Mouse (Mus musculus) hindbrain, embryonic 10.5 days (tissue): ENCODE measurements around the gene Unc79. TPM values are rescaled to one million over a fixed set of nuclear protein-coding genes. Genes with fewer than 3 reads are reported as not detected.
A peak's percentile ranks its signal among the peaks of the same experiment; 100 is the strongest.

Experiments used
- DNase-seq: peaks from one replicate; pipeline ENCODE4 v3.0.0-alpha.2; 2017; ENCODE audit warnings: low spot score
- H3K27ac ChIP-seq: fragments of 300-500 bp; sonication (generic); 2 replicates; pipeline ENCODE4 v1.5.1; 2016; ENCODE audit warnings: mild to moderate bottlenecking, moderate library complexity
- H3K27me3 ChIP-seq: fragments of 300-500 bp; sonication (generic); 2 replicates; pipeline ENCODE4 v1.6.1; 2016; ENCODE audit warnings: mild to moderate bottlenecking; ENCODE audit not compliant: poor library complexity, insufficient read depth, severe bottlenecking
- H3K36me3 ChIP-seq: fragments of 300-500 bp; sonication (generic); 2 replicates; pipeline ENCODE4 v1.6.1; 2016; ENCODE audit warnings: mild to moderate bottlenecking, moderate library complexity
- H3K4me1 ChIP-seq: fragments of 300-500 bp; sonication (generic); replicated peaks from 2 replicates; pipeline ENCODE4 v1.6.1; 2016; ENCODE audit warnings: mild to moderate bottlenecking
- H3K4me3 ChIP-seq: fragments of 300-500 bp; sonication (generic); 2 replicates; pipeline ENCODE4 v1.5.1; 2016; ENCODE audit warnings: mild to moderate bottlenecking, moderate library complexity
- H3K9me3 ChIP-seq: fragments of 300-500 bp; sonication (generic); 2 replicates; pipeline ENCODE4 v1.6.1; 2016; ENCODE audit warnings: mild to moderate bottlenecking, moderate library complexity
- WGBS: fragments of 180-500 bp; shearing (Covaris S2); methylation state at CpG from one replicate; pipeline ENCODE4 v1.1.7; 2016; 5-methylcytosine and 5-hydroxymethylcytosine counted together
- polyA plus RNA-seq: library from polyadenylated mRNA; unstranded; fragments of >200 nt; fragmentation: Nextera tagmentation; extraction: Ambion mirVana; gene quantifications from 2 replicates; pipeline ENCODE4 v1.2.1, GENCODE M21; 2016

Gene Unc79
- polyA plus RNA-seq, 1 experiment from 2014 or later = 1.6 TPM

DNA sequence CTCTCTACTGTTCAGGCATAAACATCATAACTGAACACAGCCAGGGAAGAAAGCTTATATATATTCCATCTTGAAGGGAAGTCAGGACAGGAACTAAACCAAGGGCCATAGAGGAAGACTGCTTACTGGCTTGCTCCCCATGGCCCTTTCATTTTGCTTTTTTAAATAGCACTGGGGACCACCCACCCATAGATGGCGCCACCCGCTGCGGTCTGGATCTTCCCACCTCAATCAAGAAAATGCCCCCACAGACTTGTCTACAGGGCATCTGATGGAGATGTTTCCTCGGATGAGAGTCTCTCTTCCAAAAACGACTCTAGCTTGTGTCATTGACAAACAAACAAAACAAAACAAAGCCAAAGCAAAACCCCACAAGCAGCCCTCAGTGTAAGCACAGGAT, 151.4 kb downstream of the Unc79 start:
- no peaks in the 10 kb centered on the region for H3K36me3 ChIP-seq
- WGBS = 62% methylated on average over 5 of the region's 5 CpGs
- peak; percentile 16 for DNase-seq
- H3K27ac ChIP-seq = no peak overlapping the region
- no peaks in the 10 kb centered on the region for H3K27me3 ChIP-seq
- no peaks in the 10 kb centered on the region for H3K9me3 ChIP-seq
- H3K4me1 ChIP-seq = peaks cover 6% of the 10 kb centered on the region; the same call in 1 of the 2 replicates
- no peak overlapping the region for H3K4me3 ChIP-seq

DNA sequence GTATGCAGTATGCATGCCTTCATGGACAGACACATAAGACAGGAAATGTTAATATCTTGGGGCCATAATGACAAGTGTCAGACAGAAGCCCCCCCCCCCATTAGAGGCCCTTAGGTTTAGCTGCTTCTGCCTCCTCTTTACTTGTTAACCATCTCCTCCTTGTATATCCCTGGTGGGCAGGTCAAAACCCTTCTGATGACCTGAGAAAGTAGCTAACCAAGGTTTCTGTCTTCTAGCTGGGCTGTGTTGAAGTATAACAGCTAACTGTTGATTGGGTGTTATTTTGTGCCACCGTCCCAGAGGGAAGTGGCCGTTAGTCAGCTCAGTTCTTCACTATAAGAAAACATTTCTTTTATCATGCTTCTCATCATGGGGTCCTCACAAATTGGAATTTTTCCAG, 154.4 kb downstream of the Unc79 start:
- H3K9me3 ChIP-seq = no peaks in the 10 kb centered on the region
- H3K27me3 ChIP-seq = no peaks in the 10 kb centered on the region
- H3K27ac ChIP-seq = no peak overlapping the region
- H3K4me1 ChIP-seq = peaks cover 6% of the 10 kb centered on the region; the same call in 1 of the 2 replicates
- no peaks in the 10 kb centered on the region for H3K36me3 ChIP-seq
- 77% methylated on average over 2 of the region's 2 CpGs for WGBS
- no peak for DNase-seq
- H3K4me3 ChIP-seq = no peak overlapping the region

DNA sequence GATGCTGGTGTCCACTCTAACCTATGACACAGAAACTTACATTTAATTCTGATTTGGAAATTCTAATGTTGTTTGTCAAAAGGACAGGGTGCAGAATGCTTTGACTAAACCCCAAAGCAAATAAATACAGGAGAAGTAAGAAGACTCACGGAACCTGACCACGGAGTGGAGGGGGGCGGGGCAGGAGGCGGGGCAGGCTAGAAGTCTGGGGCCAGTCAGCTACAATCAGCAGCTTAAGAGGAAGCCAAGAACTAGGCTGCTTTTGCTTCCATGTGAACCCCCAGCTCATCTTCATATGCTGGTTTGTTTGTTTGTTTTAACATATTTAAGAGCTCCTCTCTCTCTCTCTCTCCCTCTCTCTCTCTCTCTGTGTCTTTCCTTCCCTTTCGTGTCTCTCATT, 154.9 kb downstream of the Unc79 start:
- Histone ChIP-seq H3K4me1 (peaks cover 6% of the 10 kb centered on the region; the same call in 1 of the 2 replicates), H3K9me3 (no peaks in the 10 kb centered on the region), H3K4me3 (no peak overlapping the region), H3K27ac (no peak overlapping the region), H3K27me3 (no peaks in the 10 kb centered on the region), H3K36me3 (no peaks in the 10 kb centered on the region)
- no peak for DNase-seq
- WGBS = 26% methylated on average over 5 of the region's 5 CpGs

- H3K27me3 ChIP-seq = no peaks in the 10 kb centered on the region; the same call in 1 of the 2 replicates
- H3K36me3 ChIP-seq = no peaks in the 10 kb centered on the region
- H3K27ac ChIP-seq = no peak overlapping the region
- WGBS = 92% methylated on average over 7 of the region's 7 CpGs
- no peak overlapping the region for H3K4me3 ChIP-seq
- no peaks in the 10 kb centered on the region for H3K9me3 ChIP-seq
- H3K4me1 ChIP-seq = no peaks in the 10 kb centered on the region
- no peak for DNase-seq
These were observed 160.6 kb downstream of the Unc79 start for GRCm38 (mm10) chr12:103109301-103109700.

DNA sequence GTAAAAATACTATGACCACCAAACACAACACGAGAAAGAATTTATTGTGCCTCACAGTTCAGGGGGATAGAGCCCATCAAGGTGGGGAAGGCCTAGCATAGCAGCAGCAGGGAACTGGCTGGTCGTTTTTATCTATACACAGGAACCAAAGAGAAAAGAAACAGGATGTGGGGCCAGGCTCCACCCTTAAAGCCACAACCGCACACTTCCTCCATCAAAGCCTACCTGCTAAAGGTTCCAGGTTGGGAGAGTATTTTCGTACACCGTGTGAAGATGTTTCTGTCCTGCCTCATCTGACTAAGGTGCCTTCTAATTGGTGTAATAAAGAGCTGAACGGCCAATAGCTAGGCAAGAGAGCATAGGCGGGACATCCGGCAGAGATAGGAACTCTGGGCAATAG, 168.0 kb downstream of the Unc79 start:
- Histone ChIP-seq H3K9me3 (no peaks in the 10 kb centered on the region), H3K27me3 (no peaks in the 10 kb centered on the region), H3K4me3 (no peak overlapping the region), H3K36me3 (no peaks in the 10 kb centered on the region), H3K27ac (no peak overlapping the region), H3K4me1 (peaks cover 9% of the 10 kb centered on the region)
- 87% methylated on average over 8 of the region's 8 CpGs for WGBS
- DNase-seq = no peak

DNA sequence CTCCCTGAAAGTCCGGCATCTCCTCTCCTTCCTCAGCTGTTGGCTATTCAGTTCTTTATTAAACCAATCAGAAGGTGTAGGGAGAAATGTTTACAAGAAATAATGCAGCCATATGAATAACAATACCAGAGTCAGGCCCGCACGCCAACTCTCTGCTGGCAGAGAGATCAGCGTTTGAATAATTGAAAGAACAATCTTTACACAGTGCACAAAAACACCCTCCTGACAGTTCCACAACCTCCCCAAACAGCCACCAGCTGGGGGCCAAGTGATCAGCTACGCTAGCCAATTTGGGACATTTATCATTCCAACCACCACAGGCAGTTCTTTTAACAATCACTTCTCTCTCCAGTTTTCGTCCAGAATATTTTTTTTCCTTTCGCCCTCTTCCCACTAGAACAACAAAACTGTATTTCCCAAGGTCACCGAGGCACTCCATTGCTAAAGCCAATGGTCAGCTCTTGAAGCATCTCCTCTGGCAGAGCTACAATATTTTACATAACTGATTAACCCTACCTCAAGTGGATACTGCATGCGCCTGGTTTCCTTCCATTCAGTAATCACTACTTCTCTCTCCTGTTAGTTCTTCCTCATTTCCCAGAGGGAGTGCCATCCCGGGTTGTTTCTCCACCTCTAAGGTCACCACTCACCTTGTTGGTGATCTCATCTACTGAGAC, 169.0 kb downstream of the Unc79 start:
- H3K9me3 ChIP-seq = no peaks in the 10 kb centered on the region
- no peak for DNase-seq
- no peak overlapping the region for H3K4me3 ChIP-seq
- WGBS = 73% methylated on average over 10 of the region's 10 CpGs
- H3K4me1 ChIP-seq = peaks cover 9% of the 10 kb centered on the region
- H3K27me3 ChIP-seq = no peaks in the 10 kb centered on the region; the same call in 1 of the 2 replicates
- H3K27ac ChIP-seq = no peak overlapping the region
- H3K36me3 ChIP-seq = no peaks in the 10 kb centered on the region

GRCm38 (mm10) chr12:103121928-103122327, 173.3 kb downstream of the Unc79 start:
- H3K4me1 ChIP-seq = peaks cover 5% of the 10 kb centered on the region
- no peak overlapping the region for H3K27ac ChIP-seq
- no peaks in the 10 kb centered on the region for H3K36me3 ChIP-seq
- no peak overlapping the region for H3K4me3 ChIP-seq
- 85% methylated on average over 5 of the region's 5 CpGs for WGBS
- no peak for DNase-seq
- H3K9me3 ChIP-seq = no peaks in the 10 kb centered on the region
- H3K27me3 ChIP-seq = no peaks in the 10 kb centered on the region; the same call in 1 of the 2 replicates

DNA sequence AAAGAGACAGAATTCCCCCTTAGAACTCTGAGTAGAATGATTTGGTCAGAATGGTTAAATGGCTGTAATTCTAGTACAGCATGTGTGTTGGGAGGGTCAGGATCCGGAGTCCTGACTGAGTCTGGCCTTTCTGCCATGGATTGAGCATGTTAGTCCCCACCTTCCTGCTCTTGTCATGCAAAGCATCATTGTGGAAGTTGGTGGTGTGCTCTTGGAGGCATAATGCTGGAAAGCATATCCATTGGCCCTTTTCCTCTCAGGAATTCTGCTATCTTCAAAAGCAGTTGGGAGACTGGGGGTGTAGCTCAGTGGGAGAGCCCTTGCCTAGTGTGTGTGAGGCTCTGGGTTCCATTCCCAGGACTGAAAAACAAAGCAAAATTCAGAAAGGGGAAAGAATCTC, 175.2 kb downstream of the Unc79 start:
- H3K4me3 ChIP-seq = no peak overlapping the region
- 43% methylated on average over 1 of the region's 1 CpGs for WGBS

DNA sequence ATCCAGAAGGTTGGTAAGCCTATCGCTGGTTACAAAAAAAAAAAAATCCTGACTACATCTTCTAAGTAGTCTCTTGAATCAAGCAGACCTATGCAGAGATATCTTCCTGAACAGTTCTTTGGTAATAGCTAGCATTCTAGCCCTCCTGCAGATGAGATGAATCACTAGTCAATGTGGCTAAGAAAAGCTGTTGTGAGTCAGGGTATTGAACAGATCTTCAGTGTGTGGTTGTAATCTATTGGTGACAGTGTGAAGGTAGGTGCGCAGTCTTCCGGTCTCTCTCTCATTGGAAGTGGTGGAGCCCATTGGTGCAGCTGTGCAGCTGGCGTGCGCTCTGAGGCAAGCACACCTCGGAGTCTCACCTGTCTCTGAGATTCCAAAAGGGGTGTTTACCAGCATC, 180.3 kb downstream of the Unc79 start:
- WGBS = 94% methylated on average over 6 of the region's 6 CpGs
- Histone ChIP-seq H3K27ac (no peak overlapping the region), H3K36me3 (no peaks in the 10 kb centered on the region), H3K4me3 (no peak overlapping the region), H3K27me3 (no peaks in the 10 kb centered on the region), H3K4me1 (peaks cover 2% of the 10 kb centered on the region), H3K9me3 (no peaks in the 10 kb centered on the region)
- no peak for DNase-seq

More for the DNA sequence above, 175.2 kb downstream of the Unc79 start:
- Histone ChIP-seq H3K27me3 (no peaks in the 10 kb centered on the region; the same call in 1 of the 2 replicates), H3K27ac (no peak overlapping the region), H3K4me1 (peaks cover 5% of the 10 kb centered on the region), H3K36me3 (no peaks in the 10 kb centered on the region), H3K9me3 (no peaks in the 10 kb centered on the region)
- no peak for DNase-seq

- Histone ChIP-seq H3K4me1 (no peaks in the 10 kb centered on the region), H3K27ac (no peak overlapping the region), H3K27me3 (no peaks in the 10 kb centered on the region), H3K36me3 (0 out of 2 replicates have a peak, but pooled peaks cover 4% of the 10 kb centered on the region), H3K4me3 (no peak overlapping the region), H3K9me3 (no peaks in the 10 kb centered on the region)
- no peak for DNase-seq
- 90% methylated on average over 17 of the region's 17 CpGs for whole genome bisulfite sequencing
These were observed 181.0 kb downstream of the Unc79 start for GRCm38 (mm10) chr12:103129395-103130248.

DNA sequence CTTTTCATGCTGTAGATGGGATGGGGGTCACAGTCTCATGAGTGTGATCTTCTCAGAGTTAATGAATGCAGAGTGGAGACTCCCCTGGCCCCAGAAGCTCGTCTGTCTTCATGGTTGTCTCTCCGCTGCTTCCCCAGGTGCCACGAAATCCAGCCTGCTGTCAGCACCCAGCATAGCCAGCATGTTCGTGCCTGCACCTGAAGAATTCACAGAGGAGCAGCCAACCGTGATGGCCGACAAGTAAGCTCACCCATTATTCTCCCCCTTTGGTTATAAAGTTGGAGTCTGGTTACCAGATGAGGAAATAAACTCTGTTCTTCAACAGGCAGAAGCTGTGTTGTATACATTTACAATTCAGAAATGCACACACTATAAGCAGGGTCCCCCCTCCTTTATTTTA, 182.8 kb downstream of the Unc79 start:
- Histone ChIP-seq H3K36me3 (0 out of 2 replicates have a peak, but pooled peaks cover 4% of the 10 kb centered on the region), H3K4me1 (no peaks in the 10 kb centered on the region), H3K9me3 (no peaks in the 10 kb centered on the region), H3K27ac (no peak overlapping the region), H3K4me3 (no peak overlapping the region), H3K27me3 (no peaks in the 10 kb centered on the region)
- 63% methylated on average over 6 of the region's 6 CpGs for WGBS
- no peak for DNase-seq

- Histone ChIP-seq H3K9me3 (peaks cover 9% of the 10 kb centered on the region), H3K36me3 (peaks cover 9% of the 10 kb centered on the region; the same call in 1 of the 2 replicates), H3K27me3 (peaks cover 3% of the 10 kb centered on the region; the same call in 1 of the 2 replicates), H3K4me1 (0 out of 2 replicates have a peak, but pooled peaks cover 3% of the 10 kb centered on the region), H3K27ac (no peak overlapping the region), H3K4me3 (no peak overlapping the region)
- WGBS = 67% methylated on average over 9 of the region's 9 CpGs
- DNase-seq = peak; percentile 19
These were observed 193.9 kb downstream of the Unc79 start for GRCm38 (mm10) chr12:103142550-103143010.
